Mouse (Mus musculus): ENCODE data around the gene Btrc. TPM values are rescaled to one million over a fixed set of nuclear protein-coding genes. Genes with fewer than 3 reads are reported as not detected.

Btrc gene
- total and polyA plus RNA-seq, 3 experiments = 14.2 to 30.3 TPM; not detected in 1

DNA sequence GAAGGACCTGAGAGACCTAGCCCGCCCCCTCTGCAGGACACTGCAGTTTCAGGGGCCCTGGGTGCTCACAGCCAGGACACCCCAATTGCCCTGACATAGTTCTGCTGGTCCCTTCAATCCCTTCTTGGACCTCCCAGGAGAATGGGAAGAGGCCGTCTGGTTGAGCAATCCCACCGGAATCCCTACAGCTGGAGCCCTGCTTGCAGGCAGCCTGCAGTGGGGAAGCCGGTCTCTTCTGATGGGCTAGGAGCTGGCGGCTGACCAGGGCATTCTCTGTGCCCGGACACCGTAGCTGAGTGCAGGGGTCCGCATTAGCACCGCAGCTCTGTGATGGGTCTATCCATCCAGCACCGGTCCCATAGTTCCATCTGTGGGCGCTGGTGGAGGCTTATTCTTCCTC, 190.6 kb downstream of the Btrc start:
- DNase-seq (ENCODE audit: low read depth, low spot score) = no peak
- H3K9me3 ChIP-seq (replicated peaks; ENCODE audit: insufficient read depth, low read length) = no peaks in the 10 kb centered on the region
- H3K36me3 ChIP-seq (ENCODE audit: control insufficient read depth in 1 of 2, insufficient read depth in 2 of 2, low read length in 2 of 2) = peaks cover 0 to under 1% of the 10 kb centered on the region in 2 experiments; a peak in 2 of 4 replicates
- no peak overlapping the region for H3K27ac ChIP-seq (ENCODE audit: control insufficient read depth, low read depth, low read length)
- H3K4me1 ChIP-seq (ENCODE audit: control insufficient read depth in 1 of 2, insufficient read depth in 2 of 2, low read length in 2 of 2) = peaks cover 1 to 7% of the 10 kb centered on the region in 2 experiments; a peak in 2 of 4 replicates
- H3K27me3 ChIP-seq (ENCODE audit: control insufficient read depth in 1 of 2, insufficient read depth in 2 of 2, low read length in 2 of 2) = no peaks in the 10 kb centered on the region
- no peak overlapping the region for H3K9ac ChIP-seq (ENCODE audit: control insufficient read depth, low read depth, low read length, poor library complexity, severe bottlenecking)
- H3K4me3 ChIP-seq (ENCODE audit: control insufficient read depth in 1 of 2, insufficient read depth in 1 of 2, low read depth in 2 of 2, low read length in 2 of 2) = no peak overlapping the region
- no peaks in the 10 kb centered on the region for H3K79me2 ChIP-seq (ENCODE audit: control insufficient read depth, insufficient read depth, low read length, poor library complexity)
- TF ChIP-seq MAZ (IDR thresholded peaks at IDR 0.05; ENCODE audit: low read depth, low read length) = no peak
- TF ChIP-seq MYC (IDR thresholded peaks at IDR 0.05; ENCODE audit: low read depth, low read length) = no peak
- TF ChIP-seq JUND (IDR thresholded peaks at IDR 0.05; ENCODE audit: low read depth, low read length) = no peak
- no peak for TF ChIP-seq TAL1 (IDR thresholded peaks at IDR 0.05; ENCODE audit: low read length)
- no peak for TF ChIP-seq CTCF (IDR thresholded peaks at IDR 0.05 in 2 of 3, conservative IDR thresholded peaks at IDR 0.05 in 1 of 3; ENCODE audit: control insufficient read depth in 1 of 3, insufficient read depth in 1 of 3, low read depth in 2 of 3, low read length in 3 of 3, poor library complexity in 1 of 3, severe bottlenecking in 1 of 3)
- TF ChIP-seq ELF1 (IDR thresholded peaks at IDR 0.05; ENCODE audit: low read depth, low read length) = no peak
- no peak for TF ChIP-seq TBP (IDR thresholded peaks at IDR 0.05; ENCODE audit: low read depth, low read length)
- TF ChIP-seq SMC3 (IDR thresholded peaks at IDR 0.05; ENCODE audit: low read depth, low read length) = no peak
- no peak for TF ChIP-seq EP300 (IDR thresholded peaks at IDR 0.05; ENCODE audit: low read depth in 1 of 2, low read length in 2 of 2)
- TF ChIP-seq ZNF384 (IDR thresholded peaks at IDR 0.05; ENCODE audit: low read depth, low read length) = no peak
- no peak for TF ChIP-seq MEF2A (IDR thresholded peaks at IDR 0.05; ENCODE audit: extremely low read depth, insufficient replicate concordance, low read depth, low read length, poor library complexity, severe bottlenecking)
- TF ChIP-seq ETS1 (IDR thresholded peaks at IDR 0.05; ENCODE audit: low read depth, low read length) = no peak
- TF ChIP-seq RCOR1 (IDR thresholded peaks at IDR 0.05; ENCODE audit: low read depth, low read length) = no peak
- TF ChIP-seq CHD1 (IDR thresholded peaks at IDR 0.05; ENCODE audit: low read depth, low read length) = no peak

DNA sequence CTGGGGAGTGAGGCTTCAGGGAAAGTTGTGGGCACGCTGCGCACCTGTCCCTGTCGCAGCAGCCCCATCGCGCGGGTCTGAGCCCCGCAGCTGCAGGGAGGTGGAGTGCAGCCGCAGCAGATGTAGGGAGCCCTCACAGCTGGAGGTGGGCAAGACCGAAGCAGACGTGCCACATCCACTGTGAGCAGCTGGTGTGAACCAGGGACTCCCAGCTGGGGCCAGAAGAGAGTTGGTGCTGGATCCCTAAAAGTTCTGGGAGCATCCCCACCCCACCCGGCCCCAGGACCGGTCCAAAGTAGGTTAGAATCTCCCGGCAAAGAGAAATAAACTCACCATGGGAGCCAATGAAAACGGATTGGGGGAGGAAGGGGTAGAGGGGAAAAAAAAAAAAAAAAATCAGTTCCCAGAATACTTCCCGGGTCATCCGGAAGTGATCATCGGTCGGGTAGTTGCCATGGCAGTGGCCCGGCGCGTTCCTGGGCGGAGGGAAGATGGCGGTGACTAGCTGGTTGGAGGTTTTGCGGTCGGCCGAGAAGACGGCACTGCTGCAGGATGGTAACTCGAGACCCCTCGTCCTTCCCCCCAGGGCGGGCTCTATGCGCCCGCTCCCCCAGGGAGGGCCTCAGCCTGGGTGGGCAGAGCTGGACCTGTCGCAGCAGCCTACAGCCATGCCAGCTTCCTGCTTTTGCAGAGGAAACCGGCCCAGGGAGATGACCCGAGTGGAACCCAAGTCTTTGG, 196.8 kb downstream of the Btrc start, which contains the start of the genes Poll and Gm17018:
Poll (minus strand) TSS at position 379 of the 738 bp plus-strand sequence.
Gm17018 (plus strand) TSS at position 463 of the 738 bp plus-strand sequence.
- peak within 1 kb of the TSS; percentile 75 for H3K9ac ChIP-seq (ENCODE audit: control insufficient read depth, low read depth, low read length, poor library complexity, severe bottlenecking)
- peak; percentile 92 for DNase-seq (ENCODE audit: low read depth, low spot score)
- peak within 1 kb of the TSS; percentile 6; the same call in 1 of the 2 replicates for H3K27ac ChIP-seq (ENCODE audit: control insufficient read depth, low read depth, low read length)
- no peaks in the 10 kb centered on the region for H3K9me3 ChIP-seq (replicated peaks; ENCODE audit: insufficient read depth, low read length)
- H3K36me3 ChIP-seq (ENCODE audit: control insufficient read depth in 1 of 2, insufficient read depth in 2 of 2, low read length in 2 of 2) = peaks cover 0 to 16% of the 10 kb centered on the region in 2 experiments; a peak in 2 of 4 replicates
- peaks cover 1 to 26% of the 10 kb centered on the region in 2 experiments; a peak in 3 of 4 replicates for H3K4me1 ChIP-seq (ENCODE audit: control insufficient read depth in 1 of 2, insufficient read depth in 2 of 2, low read length in 2 of 2)
- H3K79me2 ChIP-seq (ENCODE audit: control insufficient read depth, insufficient read depth, low read length, poor library complexity) = peaks cover 4% of the 10 kb centered on the region; the same call in 1 of the 2 replicates
- H3K27me3 ChIP-seq (ENCODE audit: control insufficient read depth in 1 of 2, insufficient read depth in 2 of 2, low read length in 2 of 2) = no peaks in the 10 kb centered on the region
- peak within 1 kb of the TSS; percentile 82 to 90 for H3K4me3 ChIP-seq (ENCODE audit: control insufficient read depth in 1 of 2, insufficient read depth in 1 of 2, low read depth in 2 of 2, low read length in 2 of 2)
- TF ChIP-seq UBTF (IDR thresholded peaks at IDR 0.05; ENCODE audit: borderline replicate concordance, insufficient read depth, low read depth, low read length) (no peak), E2F4 (IDR thresholded peaks at IDR 0.05; ENCODE audit: borderline replicate concordance, low read depth, low read length) (no peak; the same call in 1 of the 2 replicates), CHD2 (IDR thresholded peaks at IDR 0.05; ENCODE audit: low read length) (peak; percentile 82), CTCF (IDR thresholded peaks at IDR 0.05 in 2 of 3, conservative IDR thresholded peaks at IDR 0.05 in 1 of 3; ENCODE audit: control insufficient read depth in 1 of 3, insufficient read depth in 1 of 3, low read depth in 2 of 3, low read length in 3 of 3, poor library complexity in 1 of 3, severe bottlenecking in 1 of 3) (no peak), MAZ (IDR thresholded peaks at IDR 0.05; ENCODE audit: low read depth, low read length) (peak; percentile 73), NRF1 (IDR thresholded peaks at IDR 0.05; ENCODE audit: insufficient read depth, low read depth, low read length, poor library complexity, severe bottlenecking) (no peak), ZC3H11A (IDR thresholded peaks at IDR 0.05; ENCODE audit: low read depth, low read length) (no peak), MXI1 (IDR thresholded peaks at IDR 0.05; ENCODE audit: low read depth, low read length) (peak; percentile 95), RCOR1 (IDR thresholded peaks at IDR 0.05; ENCODE audit: low read depth, low read length) (0 out of 2 replicates have a peak, but pooled peaks have one; percentile 63), TBP (IDR thresholded peaks at IDR 0.05; ENCODE audit: low read depth, low read length) (peak; percentile 74), MYC (IDR thresholded peaks at IDR 0.05; ENCODE audit: low read depth, low read length) (0 out of 2 replicates have a peak, but pooled peaks have one; percentile 56), KAT2A (conservative IDR thresholded peaks at IDR 0.05; ENCODE audit: low read depth, low read length) (peak; percentile 81), ELF1 (IDR thresholded peaks at IDR 0.05; ENCODE audit: low read depth, low read length) (peak; percentile 80), HCFC1 (IDR thresholded peaks at IDR 0.05; ENCODE audit: low read depth, low read length) (peak; percentile 96), MYB (IDR thresholded peaks at IDR 0.05; ENCODE audit: low read depth, low read length) (no peak), ZNF384 (IDR thresholded peaks at IDR 0.05; ENCODE audit: low read depth, low read length) (peak; percentile 100), CHD1 (IDR thresholded peaks at IDR 0.05; ENCODE audit: low read depth, low read length) (no peak), ZKSCAN1 (IDR thresholded peaks at IDR 0.05; ENCODE audit: low read depth, low read length) (peak; percentile 69; the same call in 1 of the 2 replicates), POLR2A (IDR thresholded peaks at IDR 0.05; ENCODE audit: control insufficient read depth in 1 of 2, insufficient read depth in 1 of 2, low read depth in 1 of 2, low read length in 2 of 2, poor library complexity in 1 of 2) (peak; percentile 51 to 72; a peak in 3 of 4 replicates), MAX (IDR thresholded peaks at IDR 0.05; ENCODE audit: low read length) (peak; percentile 11; the same call in 1 of the 2 replicates), NELFE (IDR thresholded peaks at IDR 0.05; ENCODE audit: low read depth, low read length) (peak; percentile 71), SIN3A (IDR thresholded peaks at IDR 0.05; ENCODE audit: low read length) (peak; percentile 100)
